Mouse (Mus musculus) liver, adult (tissue): ENCODE measurements at regions not wholly inside any gene's neighbourhood (a gene's known extent, or its start where the extent isn't known, plus 50 kb on each side); places are given as distances from the start of the nearest gene placed in this dataset.
A peak's percentile ranks its signal among the peaks of the same experiment; 100 is the strongest.

ENCODE experiments used
- GATA4 ChIP-seq: IDR thresholded peaks from 2 replicates; pipeline ENCODE4 v1.6.1; 2014; ENCODE audit warnings: mild to moderate bottlenecking, low read length; ENCODE audit not compliant: insufficient replicate concordance

GRCm38 (mm10) chr13:113536306-113536705 is 82.1 kb downstream of the Snx18 start:
- TF ChIP-seq GATA4: no peak

- no peak for TF ChIP-seq GATA4
Observed at GRCm38 (mm10) chr13:113534664-113535455, 83.5 kb downstream of the Snx18 start.

- TF ChIP-seq GATA4: no peak
Observed at GRCm38 (mm10) chr13:113533884-113534445, 84.4 kb downstream of the Snx18 start.

- no peak for TF ChIP-seq GATA4
Observed at GRCm38 (mm10) chr13:113526997-113527396, 91.4 kb downstream of the Snx18 start.

GRCm38 (mm10) chr13:113523503-113523902 is 94.9 kb downstream of the Snx18 start:
- 0 out of 2 replicates have a peak, but pooled peaks have one; percentile 9 for TF ChIP-seq GATA4

GRCm38 (mm10) chr13:113518144-113518543 is 100.2 kb downstream of the Snx18 start:
- no peak for TF ChIP-seq GATA4

- TF ChIP-seq GATA4: no peak
Observed at GRCm38 (mm10) chr13:113516102-113516501, 102.3 kb downstream of the Snx18 start.

GRCm38 (mm10) chr13:113515162-113515600 is 103.2 kb downstream of the Snx18 start:
- TF ChIP-seq GATA4: no peak

GRCm38 (mm10) chr13:113509403-113510185 is 108.8 kb downstream of the Snx18 start:
- no peak for TF ChIP-seq GATA4

GRCm38 (mm10) chr13:113508124-113508728 is 110.1 kb downstream of the Snx18 start:
- TF ChIP-seq GATA4: no peak

- TF ChIP-seq GATA4: no peak
Observed at GRCm38 (mm10) chr13:113502528-113502927, 115.8 kb downstream of the Snx18 start.

- no peak for TF ChIP-seq GATA4
Observed at GRCm38 (mm10) chr13:113502059-113502458, 116.3 kb downstream of the Snx18 start.

- TF ChIP-seq GATA4: no peak
Observed at GRCm38 (mm10) chr13:113500373-113500990, 117.9 kb downstream of the Snx18 start.

GRCm38 (mm10) chr13:113499079-113499710 is 119.2 kb downstream of the Snx18 start:
- no peak for TF ChIP-seq GATA4
